16 mouse cellular contexts compared by ENCODE assay signal in genomic region chr1:84722841-84723240, GRCm38 (mm10). TPM values are rescaled to one million over a fixed set of nuclear protein-coding genes. Genes with fewer than 3 reads are reported as not detected.
DNase-seq lines count a peak whose midpoint lies in the region; ATAC-seq and TF ChIP-seq lines count a peak whose summit lies in the region.
"Had no signal": no experiment of that assay in that cellular context is flagged by ENCODE, and none has a peak within 500 bp of the region (broad histone marks: within the 10 kb centered on the region; RNA-seq: fewer than 3 reads in every experiment).

No protein-coding gene starts in this region.

- peak; percentile 16 for DNase-seq in gastrocnemius, adult 18-20 months (ENCODE audit: low spot score)
- no peak for DNase-seq in gastrocnemius, postnatal 10 days
- peak; percentile 34 for DNase-seq in lung, embryonic 14.5 days
- no peak for DNase-seq in lung, postnatal 25 days (ENCODE audit: low spot score)
- DNase-seq: B cell, adult 2 months; cerebellum, adult 9-11 months; forebrain, postnatal 0 days; left cerebral cortex, postnatal 4 days had no signal

- peak; percentile 44; the same call in 1 of the 2 replicates for ATAC-seq in lung, embryonic 14.5 days (ENCODE audit: insufficient read depth)
- ATAC-seq in heart, embryonic 12.5 days (ENCODE audit: insufficient number of reproducible peaks, low FRiP score) = 0 out of 2 replicates have a peak, but pooled peaks have one; percentile 33
- peak; percentile 67 for ATAC-seq in megakaryocyte, adult 5-6 weeks (ENCODE audit: poor library complexity, severe bottlenecking)
- no peak for ATAC-seq in forebrain, embryonic 12.5 days (ENCODE audit: low FRiP score)
- no peak for ATAC-seq in hindbrain, embryonic 16.5 days

- no peak overlapping the region for H3K4me2 ChIP-seq in lung, embryonic 14.5 days
- no peak overlapping the region for H3K4me2 ChIP-seq in heart, embryonic 12.5 days
- H3K4me2 ChIP-seq in forebrain, embryonic 12.5 days = no peak overlapping the region
- H3K4me2 ChIP-seq in hindbrain, embryonic 16.5 days (ENCODE audit: low read length) = no peak overlapping the region
- H3K4me2 ChIP-seq: lung, embryonic 15.5 days; midbrain, embryonic 13.5 days had no signal

- H3K36me3 ChIP-seq in lung, embryonic 14.5 days (ENCODE audit: insufficient read depth) = peaks cover 55% of the 10 kb centered on the region
- H3K36me3 ChIP-seq in heart, embryonic 12.5 days = peaks cover 45% of the 10 kb centered on the region
- peaks cover 54% of the 10 kb centered on the region for H3K36me3 ChIP-seq in forebrain, embryonic 12.5 days (replicated peaks)
- H3K36me3 ChIP-seq in hindbrain, embryonic 16.5 days (ENCODE audit: control insufficient read depth, insufficient read depth, low read length) = peaks cover 23% of the 10 kb centered on the region

- H3K9ac ChIP-seq in lung, embryonic 14.5 days = no peak overlapping the region
- no peak overlapping the region for H3K9ac ChIP-seq in heart, embryonic 12.5 days
- H3K9ac ChIP-seq in forebrain, embryonic 12.5 days = no peak overlapping the region
- no peak overlapping the region for H3K9ac ChIP-seq in hindbrain, embryonic 16.5 days (ENCODE audit: low read depth, low read length)
- H3K9ac ChIP-seq: forebrain, postnatal 0 days; lung, embryonic 15.5 days; midbrain, embryonic 13.5 days had no signal

- H3K9me3 ChIP-seq in lung, embryonic 14.5 days (ENCODE audit: low read depth, low read length) = no peaks in the 10 kb centered on the region
- H3K9me3 ChIP-seq in heart, embryonic 12.5 days (replicated peaks) = no peaks in the 10 kb centered on the region; the same call in 1 of the 2 replicates
- no peaks in the 10 kb centered on the region for H3K9me3 ChIP-seq in forebrain, embryonic 12.5 days
- no peaks in the 10 kb centered on the region for H3K9me3 ChIP-seq in hindbrain, embryonic 16.5 days (ENCODE audit: control insufficient read depth, low read length)
- H3K9me3 ChIP-seq: lung, embryonic 15.5 days; midbrain, embryonic 13.5 days had no signal

- no peak overlapping the region for H3K4me3 ChIP-seq in lung, embryonic 14.5 days (ENCODE audit: low read depth, low read length)
- H3K4me3 ChIP-seq in heart, embryonic 12.5 days = no peak overlapping the region
- no peak overlapping the region for H3K4me3 ChIP-seq in forebrain, embryonic 12.5 days (replicated peaks)
- H3K4me3 ChIP-seq in hindbrain, embryonic 16.5 days (ENCODE audit: low read length) = no peak overlapping the region
- H3K4me3 ChIP-seq: erythroblast, embryonic 14.5 days; lung, embryonic 15.5 days; midbrain, embryonic 13.5 days had no signal

- H3K4me1 ChIP-seq in lung, embryonic 14.5 days (ENCODE audit: insufficient read depth) = no peaks in the 10 kb centered on the region
- H3K4me1 ChIP-seq in heart, embryonic 12.5 days (replicated peaks) = peaks cover 17% of the 10 kb centered on the region
- no peaks in the 10 kb centered on the region for H3K4me1 ChIP-seq in forebrain, embryonic 12.5 days
- no peaks in the 10 kb centered on the region for H3K4me1 ChIP-seq in hindbrain, embryonic 16.5 days (ENCODE audit: control insufficient read depth, insufficient read depth, low read depth, low read length)
- H3K4me1 ChIP-seq: lung, embryonic 15.5 days; midbrain, embryonic 13.5 days had no signal

- no peaks in the 10 kb centered on the region for H3K27me3 ChIP-seq in lung, embryonic 14.5 days (ENCODE audit: insufficient read depth, low read length)
- no peaks in the 10 kb centered on the region for H3K27me3 ChIP-seq in heart, embryonic 12.5 days (replicated peaks)
- H3K27me3 ChIP-seq in forebrain, embryonic 12.5 days = no peaks in the 10 kb centered on the region
- no peaks in the 10 kb centered on the region for H3K27me3 ChIP-seq in hindbrain, embryonic 16.5 days (replicated peaks; ENCODE audit: control insufficient read depth, insufficient read depth, low read length)
- H3K27me3 ChIP-seq: lung, embryonic 15.5 days; midbrain, embryonic 13.5 days had no signal

- H3K27ac ChIP-seq in lung, embryonic 14.5 days (ENCODE audit: low read depth) = no peak overlapping the region
- H3K27ac ChIP-seq in heart, embryonic 12.5 days (ENCODE audit: poor library complexity, severe bottlenecking) = no peak overlapping the region; the same call in 1 of the 2 replicates
- no peak overlapping the region for H3K27ac ChIP-seq in forebrain, embryonic 12.5 days
- no peak overlapping the region for H3K27ac ChIP-seq in hindbrain, embryonic 16.5 days (ENCODE audit: low read depth, low read length)
- H3K27ac ChIP-seq: kidney, postnatal 0 days; lung, embryonic 15.5 days; midbrain, embryonic 13.5 days had no signal

- no peak for TF ChIP-seq CTCF in lung, embryonic 14.5 days (IDR thresholded peaks at IDR 0.05; ENCODE audit: low read depth)

RNA-seq across cellular contexts. Expression of gene Dner, which starts 26.8 kb away (rescaled TPM):
- under 1 TPM in 1 of 2 experiments, not detected in 1; 0.07 TPM for total RNA-seq in gastrocnemius, adult 18-20 months (2021)
- total RNA-seq in gastrocnemius, postnatal 10 days (2021) = 1 to 10 TPM; 1.9 to 2.1 TPM
- polyA plus RNA-seq in lung, embryonic 14.5 days (2014; fragmentation: Nextera tagmentation; extraction: Ambion mirVana) = 0.89 and 1.1 TPM in 2 replicates
- polyA plus RNA-seq in heart, embryonic 12.5 days (2016; fragmentation: Nextera tagmentation; extraction: Ambion mirVana) = 1.0 and 1.2 TPM in 2 replicates
- total RNA-seq in megakaryocyte, adult 5-6 weeks (2015) = 0.27 TPM in 1 of 2 replicates, not detected in the other
- 0.04 and 0.18 TPM in 2 replicates for total RNA-seq in megakaryocyte, adult 5-6 weeks (2017)
- 69.3 and 73.7 TPM in 2 replicates for polyA plus RNA-seq in forebrain, embryonic 12.5 days (2016; fragmentation: Nextera tagmentation; extraction: Ambion mirVana)
- 322 and 328 TPM in 2 replicates for polyA plus RNA-seq in hindbrain, embryonic 16.5 days (2015; fragmentation: Nextera tagmentation; extraction: Ambion mirVana)
- polyA plus RNA-seq: erythroblast, embryonic 14.5 days had no signal

Comparison
In these comparisons a context has a peak if more than half of its experiments do, and no peak if none do; other contexts are left out.
1. DNase-seq: peak in gastrocnemius, adult 18-20 months (single experiment) and lung, embryonic 14.5 days (single experiment); none in gastrocnemius, postnatal 10 days (single experiment) and lung, postnatal 25 days (single experiment).
2. ATAC-seq: peak in lung, embryonic 14.5 days (single experiment), heart, embryonic 12.5 days (single experiment) and megakaryocyte, adult 5-6 weeks (single experiment); none in forebrain, embryonic 12.5 days (single experiment) and hindbrain, embryonic 16.5 days (single experiment).
3. RNA of gene Dner, which starts 26.8 kb away (polyA plus RNA-seq): 322 to 328 TPM in hindbrain, embryonic 16.5 days and 69.3 to 73.7 TPM in forebrain, embryonic 12.5 days; 1.0 to 1.2 TPM in heart, embryonic 12.5 days and 0.89 to 1.1 TPM in lung, embryonic 14.5 days; every median in the first group is over 10 times any median in the second.